Mouse (Mus musculus): ENCODE data around the gene Igf2bp2. TPM values are rescaled to one million over a fixed set of nuclear protein-coding genes. Genes with fewer than 3 reads are reported as not detected.

Gene Igf2bp2
- total RNA-seq, 4 experiments from 2014 or later: 7.9 to 9.8 (median 9.1) TPM

DNA sequence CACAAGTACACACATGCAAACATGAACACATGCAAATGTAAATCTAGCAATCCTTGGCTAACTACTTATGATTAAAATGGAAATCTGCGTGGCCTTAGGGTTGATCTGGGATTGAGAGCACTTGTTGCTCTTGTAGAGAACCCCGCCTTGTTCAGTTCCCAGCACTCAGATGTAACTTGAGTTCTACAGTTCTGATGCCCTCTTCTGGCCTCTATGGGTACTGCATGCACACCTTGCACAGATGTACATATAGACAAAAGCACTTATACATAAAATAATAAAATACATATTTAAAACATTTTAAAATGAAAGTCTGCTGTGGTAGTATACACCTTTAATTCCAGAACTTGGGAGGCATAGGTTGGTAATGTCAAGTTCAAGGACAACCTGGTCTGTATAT is 141.0 kb downstream of the Igf2bp2 start:
- DNase-seq: no peak

- DNase-seq: no peak
Observed at GRCm38 (mm10) chr16:22015569-22015968, 147.5 kb downstream of the Igf2bp2 start.

DNA sequence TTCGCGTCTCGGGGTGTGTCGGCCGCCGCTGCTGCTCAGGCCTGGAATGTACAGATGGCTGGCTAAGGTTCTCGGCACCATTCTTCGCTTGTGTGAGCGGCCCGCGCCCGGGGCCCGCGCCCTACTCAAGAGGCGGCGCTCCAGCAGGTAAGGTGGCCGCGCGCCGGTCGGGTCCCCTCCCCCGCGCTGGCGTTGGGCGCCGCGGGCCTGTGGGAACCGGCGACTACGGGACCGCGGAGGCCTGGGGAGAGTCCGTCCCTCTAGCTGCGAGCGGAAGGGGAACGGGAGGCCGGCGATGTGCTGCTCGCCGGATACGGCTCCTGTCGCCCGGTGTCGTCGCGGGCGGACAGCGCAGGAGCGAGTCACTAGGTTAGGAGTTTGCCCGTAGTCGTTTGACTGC is 153.5 kb downstream of the Igf2bp2 start:
- DNase-seq: no peak

DNA sequence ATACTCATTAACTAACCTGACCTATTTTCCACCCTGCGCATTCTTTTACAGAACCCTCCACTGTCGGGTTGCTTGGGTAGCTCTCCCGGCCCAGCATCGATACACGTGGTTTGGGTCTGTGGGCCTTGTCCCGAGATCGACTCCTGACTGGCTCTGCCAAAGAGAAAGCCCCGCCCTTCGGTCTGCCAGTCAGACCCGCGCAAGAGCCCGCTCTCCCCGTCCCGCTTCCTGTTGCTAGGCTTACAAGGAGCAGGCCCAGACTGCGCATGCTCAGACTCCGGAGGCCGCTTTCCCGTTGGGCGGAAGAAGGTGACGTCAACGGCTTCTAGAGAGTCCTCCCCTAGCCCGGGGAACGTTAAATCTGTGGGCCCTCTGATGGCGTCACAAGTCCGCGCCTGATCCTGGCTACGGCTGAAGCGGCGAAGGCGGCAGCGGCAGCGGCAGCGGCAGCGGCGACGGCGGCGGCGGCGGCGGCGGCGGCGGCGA is 154.0 kb downstream of the Igf2bp2 start, which contains the start of gene Senp2:
Gene Senp2 (plus strand): TSS at position 386 of the 486 bp plus-strand sequence.
- peak; percentile 100 for DNase-seq

Other genes starting within 250 kb of the Igf2bp2 start
- 10 to 100 TPM; 19.7 to 29.3 (median 22.6) TPM for gene Tmem41a, start 215.7 kb downstream of the Igf2bp2 start, total RNA-seq (2022)
- gene Liph, start 167.6 kb downstream of the Igf2bp2 start, total RNA-seq (2022): under 1 TPM; 0.13 to 0.31 (median 0.14) TPM
- 10 to 100 TPM; 39.6 to 51.4 (median 44.3) TPM for gene Senp2, start 153.8 kb downstream of the Igf2bp2 start, total RNA-seq (2022)
- 100 to 1,000 TPM in 1 of 4 experiments, 10 to 100 TPM in 3; 73.5 to 118 (median 95.5) TPM for gene Tra2b, start 102.7 kb upstream of the Igf2bp2 start, total RNA-seq (2022)